Mouse (Mus musculus) gastrocnemius, adult 2 months (tissue): ENCODE measurements around the gene Phlda1. TPM values are rescaled to one million over a fixed set of nuclear protein-coding genes. Genes with fewer than 3 reads are reported as not detected.
A peak's percentile ranks its signal among the peaks of the same experiment; 100 is the strongest.

ENCODE experiments used
- DNase-seq: peaks from one replicate; pipeline ENCODE4 v3.0.0; 2022
- H3K27ac ChIP-seq: fragments of 200-600 bp; 2 replicates; pipeline ENCODE4 v1.8.1; 2022; ENCODE audit warnings: mild to moderate bottlenecking
- H3K4me3 ChIP-seq: fragments of 200-600 bp; 2 replicates; pipeline ENCODE4 v1.8.1; 2022; ENCODE audit warnings: mild to moderate bottlenecking, moderate library complexity
- CTCF ChIP-seq: fragments of 200-600 bp; IDR thresholded peaks from 2 replicates; pipeline ENCODE4 v1.8.1; 2022; ENCODE audit warnings: antibody characterized with exemption, mild to moderate bottlenecking, moderate library complexity
- intact Hi-C: fragments of 180-260 bp; cut with DNase I; formaldehyde crosslinking; loops from one replicate; pipeline ENCODE4 v1.15.1; 2025
- total RNA-seq, 2 experiments: library from RNA; stranded (reverse); gene quantifications; 2 replicates each; pipeline ENCODE4 v1.2.3; 2021

The Phlda1 gene
- total RNA-seq, 2 experiments from 2014 or later: 4.2 to 4.9 TPM

DNA sequence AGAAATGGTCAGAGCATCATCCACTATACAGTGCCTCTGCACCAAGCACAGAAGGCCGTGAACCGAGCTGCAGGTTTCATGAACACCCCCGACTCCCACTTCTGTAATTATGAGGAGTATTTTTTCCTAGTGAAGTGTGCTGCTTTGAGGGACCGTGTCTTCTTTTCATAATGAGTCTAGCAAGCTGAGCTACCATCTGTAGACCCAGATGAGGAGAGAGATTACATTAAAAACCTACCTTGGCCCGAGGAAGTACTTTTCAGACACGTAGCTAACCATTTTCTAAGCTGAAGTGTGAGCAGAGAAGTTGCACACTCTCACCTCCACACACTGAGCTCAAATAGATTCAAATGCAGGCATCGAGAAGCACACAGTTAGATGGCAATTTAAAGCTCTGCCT, 37.0 kb downstream of the Phlda1 start:
- peak overlapping the region; percentile 44 for H3K27ac ChIP-seq
- DNase-seq: no peak
- intact Hi-C loops: no loop called here
- no peak overlapping the region for H3K4me3 ChIP-seq
- TF ChIP-seq CTCF: no peak

- H3K4me3 ChIP-seq: no peak overlapping the region
- intact Hi-C loops: no loop called here
- peak; percentile 57 for DNase-seq
- peak overlapping the region; percentile 44 for H3K27ac ChIP-seq
- no peak for TF ChIP-seq CTCF
These were observed 37.7 kb downstream of the Phlda1 start for GRCm38 (mm10) chr10:111543781-111544260.

DNA sequence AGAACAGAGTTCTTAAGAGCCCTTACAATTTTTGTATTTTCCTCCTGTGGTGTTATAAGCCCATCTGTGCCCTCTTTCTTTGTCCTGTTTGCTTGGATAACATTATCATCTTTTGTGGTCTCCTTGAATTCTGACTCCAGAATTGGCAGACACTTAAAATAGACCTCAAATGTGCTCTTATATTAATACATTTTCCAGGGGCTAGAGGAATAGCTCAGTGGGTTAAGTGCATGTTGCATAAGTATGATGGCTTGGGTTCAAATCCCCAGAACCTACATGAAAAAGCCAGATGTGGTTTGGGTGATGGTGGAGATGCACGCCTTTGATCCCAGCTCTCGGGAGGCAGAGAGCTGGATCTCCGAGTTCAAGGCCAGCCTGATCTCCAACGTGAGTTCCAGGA, 38.2 kb downstream of the Phlda1 start:
- no peak for DNase-seq
- Histone ChIP-seq H3K4me3 (no peak overlapping the region), H3K27ac (peak overlapping the region; percentile 44)
- intact Hi-C loops: no loop called here
- no peak for TF ChIP-seq CTCF

DNA sequence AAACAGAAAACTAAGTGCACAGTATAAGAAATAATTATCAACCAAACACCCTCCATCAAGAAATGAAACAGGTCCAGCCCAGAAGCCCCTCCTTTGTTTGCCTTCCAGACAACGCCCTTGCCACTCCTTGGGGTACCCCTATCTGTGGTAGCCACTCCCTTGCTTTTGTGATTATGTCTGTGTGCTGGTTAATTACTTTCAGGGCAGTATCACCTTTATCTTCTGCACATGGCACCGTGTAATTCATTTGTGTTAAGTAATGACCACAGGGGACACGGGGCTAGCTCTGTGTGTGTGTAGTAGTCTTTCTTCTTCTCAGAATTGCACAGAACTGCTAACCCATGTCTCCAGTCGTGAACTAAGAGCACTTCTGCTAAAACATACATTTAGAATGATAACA, 39.6 kb downstream of the Phlda1 start:
- intact Hi-C loops: loop anchor here (5.0 kb wide), 1 partner anchor 38 kb away; the partner anchor contains the start of gene Phlda1
- no peak for DNase-seq
- Histone ChIP-seq H3K4me3 (no peak overlapping the region), H3K27ac (no peak overlapping the region)
- no peak for TF ChIP-seq CTCF

GRCm38 (mm10) chr10:111547881-111548372, 41.8 kb downstream of the Phlda1 start:
- Histone ChIP-seq H3K4me3 (peak overlapping the region; percentile 24; the same call in 1 of the 2 replicates), H3K27ac (peak overlapping the region; percentile 73)
- intact Hi-C loops: loop anchor here (5.0 kb wide), 1 partner anchor 41 kb away; the partner anchor contains the start of gene Phlda1

GRCm38 (mm10) chr10:111550075-111550695, 44.1 kb downstream of the Phlda1 start:
- intact Hi-C loops: no loop called here
- DNase-seq: peak; percentile 91
- H3K4me3 ChIP-seq: no peak overlapping the region
- no peak for TF ChIP-seq CTCF
- H3K27ac ChIP-seq: peak overlapping the region; percentile 63

More at GRCm38 (mm10) chr10:111547881-111548372, 41.8 kb downstream of the Phlda1 start:
- DNase-seq: peak; percentile 75
- TF ChIP-seq CTCF: no peak

- no peak for TF ChIP-seq CTCF
- no peak overlapping the region for H3K4me3 ChIP-seq
- DNase-seq: no peak
- no peak overlapping the region for H3K27ac ChIP-seq
- intact Hi-C loops: no loop called here
These were observed 47.6 kb downstream of the Phlda1 start for GRCm38 (mm10) chr10:111553695-111554094.

DNA sequence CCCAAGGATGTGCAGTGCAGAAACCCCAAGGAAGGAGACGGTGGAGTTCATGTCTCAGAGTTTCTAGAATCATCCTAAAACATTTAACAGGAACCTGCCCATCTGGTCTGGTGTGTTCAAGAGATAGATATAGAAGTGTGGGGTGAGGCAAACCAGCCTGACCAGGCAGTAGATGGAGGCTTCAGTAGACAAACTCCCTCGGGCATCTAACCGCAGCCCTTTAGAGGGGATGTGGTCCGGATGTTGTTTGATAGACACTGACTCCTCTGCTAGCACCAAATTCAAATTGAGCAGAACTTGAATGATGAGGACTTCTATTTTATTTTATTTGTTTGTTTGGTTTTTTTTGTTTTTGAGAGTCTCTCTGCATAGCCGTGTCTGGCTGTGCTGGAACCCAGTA, 48.6 kb downstream of the Phlda1 start:
- Histone ChIP-seq H3K27ac (no peak overlapping the region), H3K4me3 (no peak overlapping the region)
- DNase-seq: no peak
- no peak for TF ChIP-seq CTCF
- intact Hi-C loops: no loop called here

DNA sequence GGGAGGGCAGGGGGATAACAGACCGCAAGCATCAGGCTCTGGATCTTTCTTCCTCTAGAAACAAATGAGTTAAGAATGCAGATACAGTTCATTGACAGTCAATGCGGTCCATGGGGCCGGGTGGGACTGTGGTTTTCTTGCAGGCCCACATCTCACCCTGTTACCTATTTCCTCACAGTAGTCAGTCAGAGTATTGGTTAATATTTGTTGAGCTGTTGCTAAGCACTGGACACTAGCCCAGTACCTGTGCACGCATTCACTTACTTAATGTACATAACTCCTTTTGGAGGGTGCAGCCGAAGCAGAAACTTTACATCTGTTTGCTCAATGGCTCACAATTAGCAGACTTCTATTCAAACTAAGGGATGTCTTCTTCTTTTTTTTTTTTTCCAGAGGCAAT, 52.1 kb downstream of the Phlda1 start:
- TF ChIP-seq CTCF: no peak
- intact Hi-C loops: no loop called here
- H3K4me3 ChIP-seq: no peak overlapping the region
- no peak for DNase-seq
- H3K27ac ChIP-seq: no peak overlapping the region

Other genes with a start within 250 kb of the Phlda1 start
- gene Bbs10, start 207.6 kb upstream of the Phlda1 start, total RNA-seq: 1 to 10 TPM; 1.1 to 2.4 TPM
- 10 to 100 TPM; 62.8 to 64.2 TPM for gene Nap1l1, start 33.1 kb upstream of the Phlda1 start, total RNA-seq